Mouse (Mus musculus) retina, adult 2 months (tissue): ENCODE measurements around the gene Cdk9.

Source experiments
- DNase-seq: peaks from one replicate; pipeline ENCODE4 v3.0.0-alpha.2; 2012; ENCODE audit warnings: low read depth, low spot score

Cdk9 gene

DNA sequence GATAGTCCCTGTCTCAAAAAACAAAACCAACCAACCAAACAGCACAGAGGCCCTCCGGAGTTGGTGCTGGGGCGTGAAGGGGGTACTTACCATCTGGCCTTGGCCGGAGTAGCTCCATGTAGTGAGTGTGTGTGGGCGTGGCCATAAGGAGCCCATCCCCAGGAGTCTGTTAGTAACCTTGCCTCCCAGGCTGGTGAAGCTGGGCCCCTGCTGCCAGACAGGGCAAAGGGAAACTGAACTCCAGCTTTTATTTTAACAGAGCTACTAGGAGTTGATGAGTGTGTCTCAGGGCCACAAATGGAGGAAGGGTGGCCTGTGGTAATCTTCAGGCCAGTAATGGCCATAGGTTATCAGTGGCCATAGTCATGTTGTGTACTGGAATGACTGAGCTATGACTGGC is 21.6 kb upstream of the Cdk9 start:
- no peak for DNase-seq

DNA sequence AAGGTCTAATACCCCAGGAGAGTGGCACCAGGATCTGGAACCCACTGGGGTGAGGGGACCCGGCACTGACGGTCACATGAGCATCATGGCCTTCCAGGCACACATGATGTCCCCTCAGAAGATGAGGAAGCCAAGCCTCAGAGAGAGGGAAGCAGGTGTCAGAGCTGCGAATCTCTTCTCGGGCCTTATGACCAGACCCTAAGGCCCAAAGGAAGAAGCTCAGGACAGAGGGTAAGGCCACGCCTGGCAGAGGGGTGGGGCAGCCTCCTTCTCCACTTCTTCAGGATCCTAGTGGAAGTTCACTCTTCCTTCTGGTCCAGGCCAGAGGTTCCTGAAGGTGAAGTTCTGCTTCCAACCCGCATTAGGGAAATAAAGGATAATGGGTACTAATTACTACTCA is 19.8 kb upstream of the Cdk9 start:
- no peak for DNase-seq

DNA sequence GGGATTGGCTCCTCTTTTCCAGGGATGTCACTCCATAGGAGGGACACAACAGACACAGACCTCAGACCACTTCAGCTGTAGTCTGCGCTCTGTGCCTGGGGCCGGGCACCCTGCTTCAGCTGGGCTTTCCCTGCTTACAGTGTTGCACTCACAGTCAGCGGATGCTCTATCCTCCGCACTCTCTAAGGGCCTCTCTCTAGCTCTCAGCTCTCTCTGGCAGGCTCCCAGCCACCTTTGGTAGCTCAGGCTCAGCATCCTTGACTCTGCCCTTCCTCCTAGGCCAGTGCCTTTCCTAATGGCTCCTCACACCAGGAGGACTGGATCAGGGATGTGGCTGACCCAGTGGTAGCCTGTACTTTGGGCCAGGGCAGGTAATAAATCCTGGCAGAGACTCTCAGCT is 19.0 kb upstream of the Cdk9 start:
- DNase-seq, result no peak

DNA sequence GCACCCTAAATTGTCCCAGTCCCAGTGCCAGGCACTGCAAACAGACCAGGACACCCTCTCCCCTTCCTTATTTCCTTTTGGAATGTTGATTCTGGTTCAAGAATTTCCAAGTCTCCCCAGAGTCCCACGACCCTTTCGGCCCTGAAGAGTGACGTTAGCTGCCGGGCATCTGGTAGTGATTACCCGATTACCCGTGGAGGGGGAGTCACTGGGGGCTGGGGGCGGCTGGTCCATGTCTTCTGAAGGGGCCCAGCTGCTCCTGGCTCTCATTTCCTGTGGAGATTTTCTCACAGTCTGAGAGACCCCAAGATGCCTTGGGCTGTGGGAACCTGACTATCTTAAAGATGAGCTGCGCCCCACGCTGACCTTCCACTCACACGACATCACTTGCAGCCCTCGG is 18.0 kb upstream of the Cdk9 start:
- no peak for DNase-seq

DNA sequence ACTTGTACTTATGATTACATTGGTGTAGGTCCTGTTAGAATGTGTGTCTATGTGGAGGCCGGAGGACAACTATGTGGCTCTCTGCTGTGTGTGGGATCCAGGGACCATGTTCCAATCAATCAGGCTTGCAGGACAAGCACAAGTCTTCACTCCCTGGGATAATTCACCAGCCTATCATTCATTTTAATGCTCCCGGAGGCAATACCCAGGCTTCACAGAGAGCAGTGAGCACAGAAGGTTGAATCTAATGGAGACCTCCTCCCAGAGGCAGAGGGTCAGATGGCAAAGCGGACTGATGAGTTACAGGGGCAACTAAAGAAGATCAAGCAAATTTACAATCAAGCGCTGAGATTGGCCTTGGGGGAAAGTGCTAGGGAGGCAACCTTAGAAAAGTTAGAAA is 16.7 kb upstream of the Cdk9 start:
- DNase-seq, result no peak

DNA sequence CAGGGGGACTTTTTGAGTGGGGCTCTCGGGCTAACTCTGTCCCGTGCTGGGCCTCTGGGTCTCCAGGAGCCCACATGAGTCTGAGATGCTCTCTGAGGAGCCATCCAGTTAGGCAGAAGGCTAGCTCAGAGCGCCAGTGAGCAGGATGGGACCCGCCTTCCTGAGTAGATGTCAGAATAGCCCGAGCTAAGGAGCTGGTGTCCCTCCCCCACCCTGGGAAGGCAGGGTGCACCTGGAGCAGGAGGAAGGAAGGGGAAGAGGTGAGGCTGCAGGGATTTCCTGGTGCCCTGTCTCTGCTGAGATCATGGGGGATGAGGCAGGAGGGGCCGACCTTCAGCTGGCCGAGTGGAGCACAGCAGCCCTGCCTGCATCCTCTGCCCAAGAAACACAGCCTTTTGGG is 15.6 kb upstream of the Cdk9 start:
- DNase-seq, result no peak

DNA sequence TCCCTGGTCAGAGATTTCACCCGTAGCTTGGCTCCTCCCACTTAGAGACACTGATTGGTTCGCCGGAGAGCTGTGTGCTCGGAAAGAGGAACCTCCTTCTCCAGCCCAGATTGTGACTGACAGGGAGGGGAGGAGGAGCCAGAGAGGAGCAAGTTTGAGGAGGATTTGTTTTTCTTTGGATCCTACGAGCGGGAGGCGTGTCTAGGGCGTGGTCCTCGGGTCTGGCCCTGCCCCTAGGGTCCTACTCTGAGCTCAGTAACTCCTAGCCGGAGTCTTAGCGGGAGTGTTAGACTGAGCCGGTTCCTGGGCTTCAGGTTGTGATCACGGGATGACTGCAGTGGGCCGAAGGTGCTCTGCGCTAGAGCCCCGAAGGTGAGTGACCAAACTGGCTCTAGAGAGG is 14.6 kb upstream of the Cdk9 start:
- DNase-seq, result peak; percentile 74

DNA sequence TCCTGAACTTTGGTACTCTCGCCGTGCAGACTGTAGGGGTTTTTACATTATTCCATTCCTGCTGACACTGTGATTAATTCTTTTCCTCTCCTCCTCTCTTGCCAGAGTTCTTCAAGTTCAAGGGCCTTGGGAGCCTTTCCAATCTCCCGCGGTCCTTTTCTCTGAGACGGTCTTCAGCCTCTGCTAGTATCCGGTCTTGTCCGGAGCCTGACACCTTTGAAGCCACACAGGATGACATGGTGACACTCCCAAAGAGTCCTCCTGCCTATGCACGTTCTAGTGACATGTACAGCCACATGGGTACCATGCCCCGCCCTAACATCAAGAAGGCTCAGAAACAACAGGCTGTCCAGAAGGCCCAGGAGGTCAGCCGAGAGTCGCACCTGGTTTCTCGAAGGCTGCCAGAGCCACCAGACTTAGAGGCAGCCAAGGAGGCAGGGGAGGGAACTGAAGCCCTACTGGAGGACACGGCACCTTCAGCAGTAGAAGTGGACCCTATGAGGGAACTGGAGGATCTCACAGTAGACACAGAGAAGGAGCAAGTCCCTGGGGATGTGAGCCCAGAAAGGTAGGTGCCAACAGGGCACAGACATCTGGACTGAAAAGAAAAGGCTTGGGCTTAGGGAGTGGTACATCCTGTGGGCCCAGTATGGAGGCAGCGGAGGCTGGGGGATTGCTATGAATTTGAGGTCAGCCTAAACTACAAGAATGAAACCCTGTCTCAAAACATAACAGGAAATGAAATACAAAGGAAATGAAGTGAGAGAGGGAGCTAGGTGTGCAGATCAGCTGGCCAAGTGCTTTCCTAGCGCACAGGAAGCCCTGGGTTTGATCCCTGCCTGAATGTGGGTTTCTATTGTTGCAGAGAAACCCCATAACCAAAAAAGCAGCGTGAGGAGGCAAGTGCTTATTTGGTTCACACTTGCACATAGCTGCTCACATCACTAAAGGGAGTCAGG is 12.2 kb upstream of the Cdk9 start:
- DNase-seq, result no peak

DNA sequence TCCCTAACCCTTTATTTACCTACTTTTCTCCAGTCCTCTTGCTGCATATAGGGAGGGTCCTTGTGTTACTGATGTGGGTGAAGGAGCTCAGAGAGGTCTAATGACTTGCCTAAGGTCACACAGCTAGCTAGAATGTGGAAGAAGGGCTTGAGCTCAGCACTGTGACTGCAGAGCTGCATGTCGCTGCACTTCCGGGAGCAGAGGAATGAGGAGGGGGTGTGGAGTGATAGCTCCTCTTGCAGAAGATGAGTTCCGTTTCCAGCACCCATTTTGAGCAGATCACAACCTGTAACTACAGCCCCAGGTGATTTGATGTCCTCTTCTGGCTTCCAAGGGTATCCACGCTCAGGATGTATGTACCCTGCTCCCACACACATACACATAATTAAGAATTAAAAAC is 11.3 kb upstream of the Cdk9 start:
- DNase-seq, result no peak

DNA sequence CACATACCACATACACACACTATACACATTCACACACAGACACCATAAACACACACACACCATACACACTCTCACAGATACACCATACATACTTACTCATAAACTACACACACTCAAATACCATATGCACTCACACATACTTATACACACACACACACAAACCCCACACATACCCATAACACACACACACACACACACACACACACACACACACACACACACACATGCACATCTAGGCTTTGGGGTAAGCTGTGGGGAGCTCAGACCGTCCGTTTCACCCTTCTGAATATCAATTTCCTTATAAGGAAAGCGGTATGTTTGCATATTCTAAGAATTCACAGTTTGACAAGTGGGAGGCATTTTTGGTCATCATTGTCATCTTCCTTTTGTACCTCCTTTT is 9.7 kb upstream of the Cdk9 start:
- no peak for DNase-seq

DNA sequence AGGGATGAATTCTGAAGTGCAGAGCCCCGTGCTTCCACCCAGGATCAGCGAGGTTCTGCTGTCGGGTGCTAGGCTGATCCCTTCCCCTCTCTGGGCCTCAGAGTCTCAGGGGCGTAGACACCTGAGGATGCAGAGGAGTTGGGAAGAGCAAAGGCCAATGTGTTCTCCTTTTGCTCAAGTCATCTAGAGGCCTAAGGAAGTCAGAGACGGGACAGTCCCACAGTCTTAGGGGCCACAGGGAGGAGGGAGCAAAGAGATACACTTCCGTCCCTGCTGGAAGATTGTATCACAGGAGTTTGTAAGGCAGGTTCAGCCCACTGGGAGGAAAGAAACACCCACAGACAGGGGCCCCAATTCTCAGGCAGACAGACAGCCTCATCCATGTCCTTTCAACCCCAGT is 9.2 kb upstream of the Cdk9 start:
- no peak for DNase-seq

DNA sequence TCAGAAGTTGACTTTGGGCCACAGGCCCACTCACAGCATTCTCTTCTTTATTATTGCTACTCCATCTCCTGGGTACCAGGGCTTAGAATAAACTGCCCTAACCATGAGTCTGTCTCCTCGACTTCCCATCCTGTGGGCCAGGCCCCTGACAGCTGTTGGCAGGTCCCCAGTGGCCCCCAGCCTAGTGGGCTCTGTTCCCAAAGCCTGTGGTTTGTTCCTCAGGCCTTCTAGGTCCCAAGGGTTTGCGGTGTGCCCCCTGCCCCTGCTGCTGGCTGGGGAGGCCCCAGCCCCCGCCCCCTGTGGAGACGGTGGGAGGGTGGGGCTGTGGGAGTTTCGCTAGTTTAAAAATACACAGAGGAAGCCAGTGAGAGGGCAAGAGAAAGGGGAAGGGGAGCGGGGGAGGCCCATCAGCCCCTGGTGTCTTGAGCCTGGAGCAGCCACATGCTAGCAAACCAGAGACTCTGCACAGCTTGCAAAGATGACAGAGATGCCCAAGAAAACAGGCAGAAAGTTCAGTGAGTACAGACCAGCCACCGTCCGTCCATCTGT is 7.9 kb upstream of the Cdk9 start, which contains the start of gene Sh2d3c:
TSS of gene Sh2d3c (plus strand) at position 375 of the 549 bp plus-strand sequence.
- no peak for DNase-seq

DNA sequence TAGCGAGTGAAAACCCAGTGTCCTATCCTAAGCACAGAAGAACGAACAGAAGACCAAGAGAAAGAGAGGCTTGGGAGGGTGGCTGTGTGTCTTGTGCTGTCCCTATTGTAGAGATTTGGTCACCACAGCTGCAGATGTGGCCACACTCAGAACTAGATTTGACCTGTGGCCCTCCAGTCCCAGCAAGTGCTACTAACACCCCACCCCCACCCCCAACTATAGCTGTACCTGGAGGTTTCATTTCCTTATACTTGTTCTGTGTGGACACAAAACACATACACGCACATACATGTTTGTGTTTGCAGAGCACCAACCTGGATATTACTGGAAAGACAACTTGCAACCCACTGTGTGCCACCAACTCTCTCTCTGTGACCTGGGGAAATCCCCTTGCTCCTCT is 7.2 kb upstream of the Cdk9 start:
- DNase-seq, result no peak

DNA sequence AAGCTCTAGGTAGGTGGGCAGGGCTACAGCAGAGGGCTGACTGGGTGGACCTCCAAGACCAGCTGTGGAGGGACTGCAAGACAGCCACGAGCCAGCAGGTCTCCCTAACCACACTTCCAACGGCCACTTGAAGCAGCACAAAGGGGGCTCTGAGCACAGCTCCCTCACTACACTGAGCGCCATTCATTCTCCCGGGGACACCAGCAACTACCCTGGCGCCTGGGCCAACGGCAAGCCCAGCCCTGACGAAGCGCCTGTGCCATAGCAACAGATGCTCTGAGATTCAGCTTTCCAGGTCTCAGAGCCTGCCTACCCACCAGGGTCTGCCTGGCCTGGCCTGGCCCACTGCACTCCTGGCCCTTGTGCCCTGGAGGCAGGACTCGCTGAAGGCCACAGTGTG is 5.9 kb upstream of the Cdk9 start:
- no peak for DNase-seq

DNA sequence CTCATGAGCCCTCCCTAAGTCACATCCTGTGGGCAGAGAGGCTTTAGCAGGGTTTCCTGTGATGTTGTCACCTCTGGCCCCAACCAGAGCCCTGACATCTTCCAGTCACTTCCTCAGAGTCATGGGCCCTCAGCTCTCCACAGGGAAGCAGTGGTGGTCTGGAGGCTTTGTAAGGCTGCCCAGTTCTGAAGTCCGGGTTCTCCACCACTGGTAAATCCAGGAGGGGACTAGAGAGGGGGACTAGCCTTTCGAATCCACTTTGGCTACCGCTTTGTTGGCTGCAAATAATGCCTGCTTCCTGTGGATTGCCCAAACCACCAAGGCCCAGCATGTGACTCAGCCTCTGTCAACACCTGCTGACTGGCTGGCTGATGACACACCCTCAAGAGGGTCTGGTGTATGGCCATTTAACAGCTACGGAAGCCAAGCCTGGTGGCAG is 2.1 kb upstream of the Cdk9 start:
- DNase-seq, result no peak

DNA sequence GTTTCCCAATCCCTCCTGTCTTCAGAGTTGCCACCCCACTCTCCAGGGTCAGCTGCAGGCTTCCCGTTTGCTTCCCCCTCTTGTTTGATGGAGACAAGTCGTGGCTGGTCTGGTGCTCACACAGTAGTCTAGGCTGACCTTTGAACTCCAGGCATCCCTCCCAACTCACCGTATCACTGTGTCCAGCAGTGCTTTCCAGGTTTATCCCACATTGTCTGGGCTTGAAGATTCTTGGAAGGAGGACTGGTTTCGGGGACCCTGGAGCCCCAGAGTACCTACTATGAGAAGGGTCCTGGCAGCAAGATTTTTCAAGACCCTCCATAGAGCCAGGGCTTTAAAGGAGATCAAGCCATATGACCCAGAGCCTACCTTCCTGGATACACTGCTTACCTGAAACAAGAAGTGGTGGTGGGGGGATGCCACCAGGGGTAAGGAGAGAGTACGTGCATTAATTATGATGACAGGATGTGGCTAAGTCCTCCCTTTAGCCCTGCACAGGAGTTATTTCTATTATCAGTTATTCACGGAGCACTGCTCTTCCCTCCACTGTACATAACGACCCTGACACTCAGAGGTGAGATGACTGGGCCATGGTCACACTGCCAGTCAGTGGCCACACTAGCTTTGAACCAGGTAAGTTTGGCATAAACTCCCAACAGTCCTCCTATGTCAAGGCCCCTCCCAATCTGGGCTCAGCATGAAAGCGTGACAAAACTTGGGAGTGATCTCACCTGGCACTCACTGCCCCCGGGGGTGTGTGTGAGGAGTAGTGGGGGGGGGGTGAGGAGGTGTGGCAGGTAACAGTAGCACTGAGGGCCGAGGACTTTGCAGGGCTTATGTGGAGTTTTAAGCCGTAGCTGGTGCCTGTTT is 1.5 kb upstream of the Cdk9 start:
- no peak for DNase-seq

DNA sequence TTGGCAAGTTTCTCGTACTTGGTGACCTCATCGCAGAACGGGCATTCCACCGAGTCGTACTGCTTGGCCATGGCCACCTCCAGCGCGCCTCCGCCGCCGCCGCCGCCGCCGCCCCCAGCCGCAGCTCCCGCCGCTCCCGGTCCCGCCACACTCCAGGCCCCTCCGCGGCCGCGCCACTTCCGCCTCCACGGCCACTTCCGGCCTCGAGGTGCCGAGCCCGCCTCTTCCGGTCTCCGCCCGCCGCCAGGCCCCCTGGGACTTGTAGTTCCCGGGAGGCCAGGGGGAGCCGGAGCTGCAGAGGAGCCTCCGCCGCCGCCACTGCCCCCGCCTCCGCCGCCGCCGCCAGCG is 316 bp downstream of the Cdk9 start:
- peak; percentile 78 for DNase-seq

DNA sequence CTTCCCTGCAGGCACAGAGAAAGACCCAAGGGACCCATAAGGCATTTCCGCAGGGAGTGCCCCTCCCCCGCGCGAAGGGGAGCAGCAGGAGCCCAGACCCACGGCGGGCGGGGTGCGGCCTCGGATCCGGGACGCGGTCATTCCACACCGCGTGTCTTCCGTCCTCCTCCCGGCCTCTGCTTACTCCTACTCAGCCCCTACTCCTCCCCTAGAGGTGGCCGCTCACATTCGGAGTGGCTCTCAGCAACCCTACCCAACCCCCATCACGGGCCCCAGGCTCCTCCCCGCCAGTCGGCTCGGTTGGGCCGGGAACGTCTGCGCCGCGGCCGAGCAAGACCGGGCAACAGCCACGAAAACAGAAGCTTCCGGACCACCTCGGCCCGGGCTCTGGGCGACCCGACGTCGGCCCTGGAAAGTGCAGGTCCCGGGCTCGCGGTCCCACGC is 746 bp downstream of the Cdk9 start:
- DNase-seq, result no peak

DNA sequence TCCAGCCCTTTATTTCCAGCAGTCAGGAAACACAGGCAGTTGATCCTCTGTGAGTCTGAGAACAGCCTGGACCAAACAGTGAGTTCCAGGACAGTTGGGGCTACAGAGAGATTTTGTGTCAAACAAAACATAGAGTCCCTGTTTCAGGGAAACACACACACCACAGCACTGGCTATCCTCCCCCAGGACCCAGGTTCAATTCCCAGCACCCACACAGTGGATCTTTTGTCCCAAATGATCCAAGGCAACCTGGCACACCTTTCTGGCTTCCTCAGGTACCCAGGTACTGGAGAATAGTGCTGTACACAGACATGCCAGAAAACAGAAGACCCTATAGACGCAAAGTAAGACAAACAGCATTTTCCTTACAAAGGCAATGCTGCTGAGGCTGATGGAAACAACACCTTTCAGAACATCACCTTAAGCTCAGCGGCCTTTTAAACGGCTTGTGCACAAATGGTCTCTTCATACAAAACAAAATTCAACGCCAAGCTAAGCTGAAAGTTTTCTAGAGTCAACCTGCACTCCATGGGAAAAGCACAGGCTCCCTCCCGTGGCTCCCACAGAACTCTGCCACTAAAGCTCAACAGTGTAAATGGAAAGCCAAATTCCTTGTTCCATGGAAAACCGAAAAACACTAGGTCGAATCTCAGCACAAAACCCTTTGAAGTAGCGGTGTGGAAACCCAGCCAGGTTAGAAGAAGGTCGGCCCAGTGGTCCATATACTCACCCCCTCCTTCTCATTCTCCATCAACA is 1.4 kb downstream of the Cdk9 start:
- no peak for DNase-seq

DNA sequence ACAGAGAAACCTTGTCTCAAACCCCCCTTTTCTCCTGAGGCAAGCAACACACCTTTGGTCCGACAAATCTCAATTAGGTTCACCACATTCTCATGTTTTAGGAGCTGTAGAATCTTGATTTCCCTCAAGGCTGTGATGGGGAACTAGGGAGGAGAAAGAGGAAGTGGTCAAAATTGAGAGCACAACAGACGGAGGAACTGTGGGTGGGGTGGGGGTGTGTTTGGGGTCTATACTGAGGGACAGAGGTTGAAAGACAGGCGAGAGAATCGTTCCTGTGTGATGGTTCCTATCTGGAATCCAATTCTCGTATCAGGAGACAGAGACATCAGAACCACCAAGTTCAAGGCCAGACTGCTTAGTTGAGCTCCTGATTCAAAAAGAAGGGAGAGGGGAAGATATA is 2.5 kb downstream of the Cdk9 start:
- no peak for DNase-seq

DNA sequence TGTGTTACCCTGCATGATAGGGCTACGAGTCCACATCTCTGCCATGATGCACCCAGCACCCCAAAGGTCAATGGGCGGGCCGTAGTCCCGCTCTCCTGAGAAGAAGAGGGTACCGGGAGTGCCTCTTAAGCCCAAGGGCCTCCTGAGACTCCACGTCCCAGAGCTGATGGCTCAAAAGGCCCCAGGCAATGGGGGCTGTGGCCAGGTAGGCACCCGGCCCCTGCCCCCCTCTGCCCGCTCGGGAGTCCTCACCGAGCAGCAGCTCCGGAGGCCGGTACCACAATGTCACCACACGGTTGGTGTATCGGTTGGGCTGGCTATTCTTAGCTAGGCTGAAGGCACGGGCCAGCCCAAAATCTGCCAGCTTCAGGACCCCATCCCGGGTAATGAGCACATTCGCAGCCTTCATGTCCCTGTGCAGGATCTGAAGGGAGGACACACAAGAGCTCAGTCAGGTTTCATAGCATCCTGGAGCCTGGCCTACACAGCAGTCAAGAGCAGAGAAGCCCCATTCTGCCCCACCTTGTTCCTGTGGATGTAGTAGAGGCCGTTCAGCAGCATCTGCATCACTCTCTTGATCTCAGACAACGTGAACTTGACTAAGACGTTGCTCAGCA is 3.2 kb downstream of the Cdk9 start:
- no peak for DNase-seq
